Mouse (Mus musculus): Measurements from ENCODE around the gene Gm10912. TPM values are rescaled to one million over a fixed set of nuclear protein-coding genes. Genes with fewer than 3 reads are reported as not detected.
"Not testable (repeated sequence)": the region's sequence is repeated elsewhere in the genome, so short reads cannot be mapped to it uniquely, and the experiment has no call there.

Gm10912 gene
- under 1 TPM; 0.33 to 0.59 TPM for total RNA-seq (2021)
- long read RNA-seq, experiment 1: 0 reads
- long read RNA-seq, experiment 2: 0 reads

DNA sequence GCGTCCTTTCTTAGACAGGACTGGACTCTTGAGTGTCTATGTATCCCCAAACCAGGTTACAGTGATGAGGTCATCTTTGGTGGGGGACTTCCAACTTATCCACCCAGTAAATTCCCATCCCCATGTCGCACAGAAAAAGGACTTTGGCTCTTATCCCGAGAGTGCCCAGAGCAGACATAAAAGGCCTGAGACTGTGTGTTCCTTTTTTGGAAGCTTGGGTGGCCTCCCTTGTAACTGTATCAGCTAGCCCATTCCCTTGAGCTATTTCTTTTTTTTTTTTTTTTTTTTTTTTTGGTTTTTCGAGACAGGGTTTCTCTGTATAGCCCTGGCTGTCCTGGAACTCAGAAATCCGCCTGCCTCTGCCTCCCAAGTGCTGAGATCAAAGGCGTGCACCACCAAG is at the start of gene Gm10912:
Gm10912 (plus strand) TSS at position 301 of the 400 bp plus-strand sequence.
- not testable (repeated sequence) for DNase-seq

DNA sequence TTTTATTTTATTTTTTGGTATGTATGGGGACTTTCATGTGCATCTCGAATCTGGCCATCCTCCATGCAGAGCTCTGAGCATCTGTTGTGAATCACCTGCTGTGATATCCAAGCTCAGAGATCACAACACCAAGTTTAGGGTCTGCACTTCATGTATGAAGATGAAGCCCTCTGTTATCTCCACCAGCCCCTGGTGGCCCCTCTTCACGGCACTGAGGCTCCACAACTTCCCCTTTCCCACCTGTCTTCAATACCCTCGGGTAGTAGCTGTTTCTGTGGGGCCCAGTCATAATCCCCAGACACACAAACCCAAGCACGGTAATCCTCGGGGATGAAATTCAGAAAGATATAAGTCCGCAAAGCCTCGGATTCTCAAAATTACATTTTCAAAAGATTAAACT is 42.5 kb upstream of the Gm10912 start:
- no peak for DNase-seq

DNA sequence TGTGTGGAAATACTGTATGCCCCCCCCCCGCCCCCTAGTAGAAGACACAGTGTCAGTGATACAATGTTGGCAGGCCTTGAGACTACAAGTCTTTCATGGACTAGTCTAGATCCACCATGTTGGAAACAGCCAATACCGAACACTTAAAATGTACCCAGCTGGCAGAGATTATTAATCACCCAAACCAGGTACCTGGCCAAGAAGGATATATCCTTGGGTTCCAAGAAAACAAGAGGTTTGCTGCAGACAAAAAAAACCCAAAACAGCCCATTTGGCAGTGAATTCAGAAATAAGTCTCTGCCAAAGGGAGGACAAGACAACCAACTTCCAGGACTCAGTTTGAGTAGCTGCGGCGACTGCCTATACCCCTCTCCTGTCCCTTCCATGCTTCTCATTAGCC is 41.0 kb upstream of the Gm10912 start:
- DNase-seq: no peak

DNA sequence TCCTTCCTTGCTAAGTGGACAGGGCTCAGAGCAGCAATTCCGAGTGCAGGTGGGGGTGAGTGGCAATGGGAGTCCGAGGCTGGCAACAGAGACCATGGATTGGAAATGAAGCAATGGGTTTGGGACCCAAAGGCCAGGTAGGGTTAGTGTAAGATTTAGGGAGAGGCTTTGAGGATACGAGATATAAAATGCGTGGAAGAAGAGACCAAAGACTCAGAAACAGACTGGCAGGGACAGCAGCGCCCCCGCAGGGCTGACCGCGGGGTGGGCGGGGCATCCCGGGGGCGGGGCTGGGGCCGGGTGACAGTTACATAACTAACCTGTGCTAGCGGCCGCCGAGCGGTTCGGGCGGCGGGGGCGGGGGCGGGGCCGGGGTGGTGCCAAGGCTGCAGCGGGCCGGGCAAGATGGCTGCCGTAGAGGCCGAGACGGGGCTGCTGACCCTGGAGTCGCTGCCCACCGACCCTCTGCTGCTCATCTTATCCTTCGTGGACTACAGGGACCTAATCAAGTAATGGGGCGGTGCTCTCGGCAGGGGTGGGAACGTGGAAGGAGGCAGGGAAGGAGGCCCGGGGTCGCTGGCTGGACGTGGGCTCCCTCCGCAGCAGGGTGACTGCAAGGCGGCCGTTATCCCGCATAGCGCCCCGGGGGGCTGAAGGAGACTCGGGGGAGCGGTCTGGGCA is 38.0 kb upstream of the Gm10912 start, which contains the start of gene Fbxo3:
Fbxo3 (plus strand) TSS at position 264 of the 681 bp plus-strand sequence.
- peak; percentile 93 for DNase-seq

DNA sequence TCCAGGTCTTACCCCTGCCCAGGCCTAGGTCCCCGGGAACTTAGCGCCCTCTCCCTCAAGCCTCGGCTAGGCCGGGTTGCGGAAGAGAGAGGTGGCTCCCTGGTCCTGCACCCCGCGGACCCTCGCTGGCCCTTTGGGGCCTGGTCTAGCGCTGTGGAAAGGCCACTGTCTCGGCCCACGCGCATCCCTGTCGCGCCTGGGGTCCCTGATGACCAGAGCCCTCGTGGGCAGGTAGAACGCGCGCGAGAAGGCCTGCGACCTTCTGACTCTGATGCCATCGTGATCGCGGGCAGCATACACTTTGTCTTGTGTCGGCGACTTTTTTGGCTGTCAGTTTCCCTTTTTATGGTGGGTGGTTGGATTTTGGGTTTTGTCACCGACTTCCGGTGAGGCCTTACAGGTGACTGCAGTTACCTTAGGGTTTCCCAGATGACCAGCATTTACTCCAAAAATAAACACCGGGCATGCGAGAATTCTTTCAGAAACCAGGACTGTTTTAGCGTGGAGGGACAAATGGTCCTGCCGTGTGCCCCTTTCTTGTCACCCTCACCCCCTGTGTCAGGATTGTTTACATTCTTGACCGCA is 37.4 kb upstream of the Gm10912 start, which contains the start of gene 4931422A03Rik:
4931422A03Rik (minus strand) TSS at position 223 of the 585 bp plus-strand sequence.
- no peak for DNase-seq

DNA sequence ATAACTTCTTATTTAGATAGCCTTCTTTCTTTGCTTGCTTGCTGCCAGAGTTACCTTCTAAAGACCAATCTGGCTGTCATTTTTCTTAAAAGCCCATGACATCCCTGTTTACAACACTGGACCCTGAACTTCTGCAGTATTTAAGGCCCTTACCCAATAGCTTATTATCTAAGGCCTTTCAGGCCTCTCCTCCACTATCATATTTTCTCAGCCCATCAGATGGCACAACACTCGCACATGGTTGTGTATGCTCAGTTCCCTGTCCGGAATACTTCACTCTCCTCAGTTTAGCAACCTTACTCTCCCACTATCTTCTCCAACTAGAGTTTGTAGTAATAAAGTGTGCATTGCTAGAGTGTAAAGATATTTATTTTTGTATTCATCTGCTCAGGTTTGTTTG is 36.6 kb upstream of the Gm10912 start:
- DNase-seq: no peak

DNA sequence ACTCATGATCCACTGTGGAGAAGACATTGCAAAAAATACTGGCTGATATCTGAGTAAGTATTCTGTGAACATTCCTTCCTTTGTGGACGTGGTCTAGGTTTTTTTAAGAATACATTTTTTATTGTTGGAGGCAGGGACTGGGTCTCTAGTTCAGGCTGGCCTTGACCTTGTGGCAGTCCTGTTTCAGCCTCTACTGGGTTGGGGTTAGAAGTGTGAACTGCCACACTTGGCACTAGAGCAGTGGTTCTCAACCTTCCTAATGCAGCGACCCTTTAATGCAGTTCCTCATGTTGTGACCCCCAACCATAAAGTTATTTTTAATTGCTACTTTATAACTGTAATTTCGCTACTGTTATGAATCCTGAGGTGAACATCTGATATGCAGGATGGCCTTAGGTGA is 35.2 kb upstream of the Gm10912 start:
- DNase-seq: no peak

DNA sequence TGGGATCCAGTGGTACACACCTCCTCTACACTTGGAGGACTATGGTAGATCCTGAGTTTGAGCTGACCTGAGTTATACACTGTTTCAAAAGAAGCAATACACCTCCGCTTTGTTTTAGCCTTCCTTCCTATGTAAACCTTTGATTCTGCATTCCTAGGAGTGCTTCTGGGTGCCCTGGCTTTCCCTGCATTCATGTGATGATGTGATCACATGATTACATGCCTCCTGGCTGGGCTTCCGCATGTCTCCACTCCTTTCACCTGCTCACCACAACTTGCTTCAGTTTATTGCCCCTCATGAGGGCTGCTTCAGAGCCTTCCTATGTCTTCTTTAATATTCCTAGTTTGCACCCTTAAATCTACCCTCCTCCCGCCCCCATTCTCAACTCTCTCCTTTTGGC is 33.6 kb upstream of the Gm10912 start:
- DNase-seq: no peak

DNA sequence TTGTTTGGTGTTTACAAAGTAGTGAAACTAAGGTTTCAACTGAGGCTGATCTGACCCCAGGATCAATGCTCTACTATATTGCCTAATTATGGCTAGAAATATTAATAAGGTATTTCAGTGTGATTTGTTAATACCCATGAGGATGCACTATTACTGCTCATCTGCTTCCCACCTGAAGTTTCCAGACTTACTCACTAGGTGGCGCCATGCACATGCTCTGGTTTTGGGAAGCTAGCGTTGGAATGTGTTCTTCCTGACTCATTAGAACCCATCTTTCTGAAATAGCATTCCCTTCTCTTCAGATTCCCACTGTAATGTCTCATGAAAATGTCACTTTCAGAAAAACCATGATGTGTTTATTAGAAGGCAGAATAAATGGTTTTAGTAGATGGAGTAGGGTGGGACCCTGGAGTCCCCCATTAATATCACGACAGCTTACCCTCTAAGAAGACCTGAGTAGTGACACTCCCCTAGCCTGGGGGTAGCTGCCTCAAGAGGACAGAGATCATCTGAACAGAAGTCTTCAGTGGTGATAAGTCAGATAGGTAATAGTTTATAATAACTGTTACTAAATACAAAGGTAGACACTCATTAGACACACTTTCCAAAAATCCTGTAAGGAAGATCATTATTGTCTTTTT is 30.7 kb upstream of the Gm10912 start:
- peak; percentile 34 for DNase-seq

DNA sequence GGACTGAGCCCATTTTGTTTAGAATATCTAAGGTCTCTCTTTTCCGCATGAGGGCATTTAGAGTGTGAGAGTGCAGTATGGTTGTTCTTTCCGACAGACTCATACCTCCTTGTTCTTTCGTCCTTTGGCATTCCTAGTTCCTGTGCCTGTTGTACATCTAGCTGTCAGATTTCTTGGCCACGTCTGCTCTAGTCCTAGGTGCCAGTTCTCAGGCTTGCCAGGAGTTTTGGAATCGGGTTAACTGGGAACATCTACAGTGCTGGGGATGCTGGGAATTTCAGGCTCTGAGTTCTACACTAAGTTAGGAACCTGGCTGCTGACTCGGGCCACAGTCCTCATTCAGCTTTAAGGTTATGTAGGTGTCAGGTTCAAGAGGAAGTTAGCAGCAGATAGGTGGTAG is 30.0 kb upstream of the Gm10912 start:
- DNase-seq: peak; percentile 45

DNA sequence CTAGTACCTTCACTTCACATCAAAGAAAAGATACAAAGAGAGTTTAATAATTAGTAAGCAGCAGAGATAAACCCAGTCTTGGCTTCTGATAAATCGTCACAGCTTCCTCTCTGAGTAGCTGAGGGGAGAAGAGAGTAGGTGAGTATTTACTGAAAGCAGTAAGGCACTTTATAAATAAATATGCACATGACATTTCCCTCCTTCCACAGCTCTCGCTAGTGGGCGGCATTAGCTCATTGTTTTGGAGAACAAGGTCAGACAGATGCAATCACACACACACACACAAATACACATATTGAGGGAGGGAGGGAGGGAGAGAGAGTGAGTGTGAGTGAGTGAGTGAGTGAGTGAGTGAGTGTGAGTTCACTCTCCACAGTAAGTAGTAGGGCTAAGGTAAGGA is 29.3 kb upstream of the Gm10912 start:
- DNase-seq: no peak

DNA sequence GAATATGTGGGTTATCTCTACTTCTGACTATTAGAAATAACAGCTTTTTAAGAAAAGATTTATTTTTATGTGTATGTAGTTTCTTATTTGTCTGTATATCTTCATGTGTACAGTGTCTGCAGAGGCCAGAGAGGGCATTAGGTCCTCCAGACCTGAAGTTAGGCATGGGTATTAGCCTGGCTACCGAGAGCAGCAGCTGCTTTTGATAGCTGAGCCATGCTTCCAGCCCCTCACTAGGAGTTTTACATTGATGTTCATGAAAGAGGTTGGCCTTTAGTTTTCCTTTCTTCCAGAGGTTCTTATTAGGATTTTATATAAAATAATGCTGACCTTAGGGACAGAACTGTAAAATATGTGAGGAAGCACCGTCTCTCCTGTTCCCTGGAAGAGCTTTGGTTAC is 27.4 kb upstream of the Gm10912 start:
- DNase-seq: no peak

DNA sequence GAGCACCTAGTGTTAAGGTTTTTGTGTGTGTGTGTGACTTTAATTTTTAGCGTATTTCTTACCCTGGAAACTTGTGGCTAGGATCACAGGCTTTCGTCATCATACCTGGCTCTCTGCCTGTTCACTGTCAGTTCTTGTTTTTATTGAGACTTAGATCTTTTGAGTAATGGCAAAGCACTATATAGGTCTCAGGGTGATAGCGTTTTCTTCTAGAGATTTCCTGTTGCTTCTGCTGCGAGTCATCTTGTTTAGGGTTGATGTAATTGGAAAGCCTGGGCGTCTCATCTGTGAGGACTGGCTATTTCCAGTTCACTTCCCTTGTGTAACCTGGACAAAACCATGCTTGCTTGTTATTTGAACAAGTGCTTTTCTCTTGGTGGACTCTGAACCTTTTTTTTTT is 24.0 kb upstream of the Gm10912 start:
- no peak for DNase-seq

DNA sequence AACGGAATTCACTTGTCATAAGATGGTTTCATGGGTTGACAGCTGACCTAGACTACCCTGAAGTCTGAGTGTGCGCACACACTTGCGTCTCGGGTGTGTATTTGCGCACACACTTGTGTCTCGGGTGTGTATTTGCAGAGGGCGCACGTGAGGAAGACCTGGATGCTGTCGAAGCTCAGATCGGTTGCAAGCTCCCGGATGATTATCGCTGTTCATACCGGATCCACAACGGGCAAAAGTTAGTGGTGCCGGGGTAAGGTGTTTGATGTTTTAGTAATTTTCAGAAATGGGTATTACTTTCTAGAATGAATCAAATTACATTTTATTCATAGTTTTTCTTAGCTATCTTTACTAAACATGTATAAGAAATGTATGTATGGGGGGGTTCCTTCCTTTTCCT is 22.9 kb upstream of the Gm10912 start:
- DNase-seq: no peak

DNA sequence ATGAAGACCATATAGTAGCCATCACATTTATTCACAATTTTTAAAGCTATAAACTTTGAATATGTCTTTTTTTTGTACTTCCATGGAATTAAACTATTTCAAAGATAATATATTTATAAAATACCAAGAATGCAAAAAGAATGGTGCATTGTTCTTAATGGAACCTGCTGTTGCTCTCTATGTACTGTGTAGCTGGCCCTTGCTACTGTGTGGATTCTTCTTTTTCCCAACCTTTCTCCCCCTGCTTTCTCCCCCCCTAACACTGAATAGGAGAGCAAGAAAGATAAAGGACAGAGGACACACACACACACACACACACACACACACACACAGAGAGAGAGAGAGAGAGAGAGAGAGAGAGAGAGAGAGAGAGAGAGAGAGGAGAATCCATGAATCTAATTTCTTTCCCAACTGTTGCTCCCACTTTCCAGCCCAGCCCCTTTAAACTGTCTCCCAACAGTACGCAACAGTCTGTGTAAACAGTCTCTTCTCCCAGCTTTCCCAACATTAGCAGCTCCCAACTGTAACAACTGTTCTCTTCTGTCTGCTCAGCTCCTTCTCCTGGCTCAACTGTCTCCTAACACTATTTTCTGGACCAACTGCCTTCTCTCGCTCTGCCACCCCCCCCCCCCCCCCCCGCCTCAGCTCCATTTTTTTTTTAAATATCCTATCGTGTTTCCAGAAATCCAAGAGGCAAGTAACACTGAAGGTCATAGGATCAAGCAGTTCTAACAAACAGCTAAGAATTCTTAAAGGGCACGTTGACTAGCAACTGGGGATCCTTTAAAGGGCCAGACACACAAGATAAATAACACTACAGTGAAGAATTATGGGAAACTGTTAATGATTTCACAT is 21.8 kb upstream of the Gm10912 start:
- no peak for DNase-seq

DNA sequence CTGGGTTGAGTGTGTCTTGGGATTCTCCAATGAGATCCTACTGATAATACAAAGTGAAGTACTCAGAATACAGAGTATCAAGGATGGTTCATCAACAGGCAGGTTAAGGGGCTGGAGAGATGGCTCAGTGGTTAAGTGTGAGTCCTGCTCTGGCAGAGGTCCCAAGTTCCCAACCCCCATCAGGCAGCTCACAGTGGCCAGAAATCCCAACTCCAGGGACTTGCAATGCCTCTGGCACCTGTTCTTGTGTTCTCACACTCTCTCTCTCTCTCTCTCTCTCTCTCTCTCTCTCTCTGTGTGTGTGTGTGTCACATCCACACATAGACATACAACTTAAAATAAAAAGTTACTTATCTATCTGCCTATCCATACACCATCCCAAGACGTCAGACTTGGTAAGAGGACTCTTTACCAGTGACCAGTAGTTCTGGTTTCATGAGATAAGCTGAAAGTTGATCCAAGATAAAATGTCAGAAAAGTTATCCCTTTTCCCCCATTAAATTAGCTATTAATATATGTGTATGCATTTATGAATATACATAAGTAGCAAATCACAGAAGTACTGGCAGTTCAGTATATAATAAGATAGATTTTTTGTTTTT is 21.0 kb upstream of the Gm10912 start:
- DNase-seq: peak; percentile 39

DNA sequence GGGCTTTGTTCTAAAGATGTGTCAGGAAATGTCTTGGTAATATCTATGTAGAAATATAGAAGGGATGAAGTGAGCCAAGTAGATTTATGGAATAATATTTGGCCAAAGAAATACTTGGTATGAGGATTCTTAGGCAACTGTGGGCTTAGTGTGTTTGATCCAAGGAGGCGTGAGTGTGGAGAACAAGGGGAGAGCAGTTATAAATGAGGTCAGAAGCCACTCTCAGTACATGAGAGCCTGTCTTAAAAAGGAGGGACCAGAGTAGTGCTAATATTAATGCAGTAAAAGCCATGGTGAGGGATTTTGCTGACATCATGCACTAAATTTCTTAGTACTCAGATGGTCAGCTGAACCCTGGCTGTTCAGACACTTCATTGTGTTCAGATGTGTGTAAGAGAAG is 7.2 kb upstream of the Gm10912 start:
- DNase-seq: no peak

DNA sequence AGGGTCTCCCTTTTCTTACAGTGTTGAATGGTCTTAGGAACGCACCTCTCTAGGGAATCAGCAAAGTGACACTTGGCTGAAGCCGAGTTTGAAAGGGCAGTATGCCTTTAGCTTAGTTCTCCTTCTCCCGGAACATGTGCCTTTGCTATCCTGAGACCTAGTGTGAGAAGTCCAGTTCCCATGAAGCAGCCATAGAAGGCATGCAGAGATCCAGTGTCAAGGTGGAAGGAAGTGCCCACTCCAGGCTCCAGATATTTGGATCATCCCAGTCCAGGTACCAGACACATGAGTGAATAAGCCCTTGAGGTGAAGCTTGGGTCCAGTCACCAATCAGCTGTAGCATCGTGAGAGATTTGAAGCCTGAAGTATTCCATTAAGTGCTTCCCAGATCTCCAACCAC is 6.7 kb upstream of the Gm10912 start:
- no peak for DNase-seq

DNA sequence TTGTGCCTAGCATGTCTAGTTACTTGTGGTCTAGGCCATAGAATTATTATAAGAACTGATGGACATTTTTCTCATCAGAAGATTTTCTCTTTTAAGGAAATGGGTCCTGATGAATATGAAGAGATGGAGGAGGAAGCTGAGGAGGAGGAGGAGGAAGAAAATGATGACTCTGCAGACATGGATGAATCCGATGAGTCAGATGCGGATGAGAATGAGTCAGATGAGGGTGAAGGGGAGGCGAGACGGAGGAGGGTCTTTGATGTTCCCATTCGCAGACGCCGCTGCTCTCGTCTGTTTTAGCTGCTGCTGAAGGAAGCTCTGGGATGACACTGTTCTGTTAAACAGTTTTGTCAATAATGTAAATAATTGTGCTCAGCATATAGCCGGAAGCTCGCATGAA is 5.8 kb upstream of the Gm10912 start:
- DNase-seq: no peak

DNA sequence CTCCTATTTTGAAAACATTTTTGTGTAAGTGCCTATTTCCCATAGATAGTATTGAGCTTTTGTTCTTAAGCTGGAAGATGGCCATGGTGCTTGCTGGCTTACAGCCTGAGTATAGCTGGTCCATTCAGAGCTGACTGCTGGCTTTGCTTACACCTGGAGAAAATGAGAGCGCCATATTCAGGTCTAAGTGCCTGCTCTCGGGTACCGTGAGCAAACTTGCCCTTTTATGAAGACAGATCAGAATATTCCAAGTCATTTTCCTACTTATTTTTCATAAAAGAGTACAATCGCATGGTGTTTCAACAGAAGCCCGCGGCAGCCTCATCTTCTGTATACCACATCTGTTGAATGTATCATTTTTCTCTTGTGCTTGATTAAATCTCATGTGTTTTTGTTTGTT is 4.6 kb upstream of the Gm10912 start:
- no peak for DNase-seq

DNA sequence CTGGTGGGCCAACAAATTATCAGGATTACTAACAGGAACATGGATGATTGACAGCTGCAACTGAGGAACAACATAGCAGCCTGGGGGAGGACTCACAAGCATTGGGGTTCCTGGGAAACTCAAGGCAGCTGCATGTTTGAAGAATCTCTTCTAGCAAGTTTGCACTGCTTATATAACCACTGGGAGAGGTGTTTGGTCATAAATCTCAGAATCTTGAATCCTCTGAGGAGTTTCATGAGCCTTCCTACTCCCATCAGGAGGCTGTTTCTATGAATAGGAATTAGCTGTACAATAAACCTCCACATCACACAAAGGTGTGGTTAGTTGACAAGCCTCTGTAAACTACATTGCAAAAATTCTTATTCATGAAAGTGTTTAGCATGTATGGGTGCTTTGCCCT is 3.0 kb upstream of the Gm10912 start:
- DNase-seq: no peak

DNA sequence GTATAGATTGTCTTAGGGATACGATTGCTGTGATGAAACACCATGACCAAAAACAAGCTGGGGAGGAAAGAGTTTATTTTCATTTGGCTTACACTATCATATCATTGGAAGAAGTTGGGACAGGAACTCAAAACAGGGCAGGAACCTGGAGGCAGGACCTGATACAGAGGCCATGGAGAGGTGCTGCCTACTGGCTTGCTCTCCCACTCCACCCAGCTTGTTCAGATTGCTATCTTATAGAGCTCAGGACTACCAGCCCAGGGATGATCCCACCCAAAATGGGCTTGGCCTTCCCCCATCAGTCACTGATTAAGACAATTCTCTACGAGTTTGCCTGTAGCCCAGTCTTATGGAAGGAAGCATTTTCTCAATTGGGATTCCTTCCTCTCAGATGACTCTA is 1.5 kb upstream of the Gm10912 start:
- DNase-seq: no peak

Data from gastrocnemius, postnatal 25 days (tissue).